Mouse (Mus musculus) heart, embryonic 16.5 days (tissue): Measurements from ENCODE around the gene Vsx1. TPM values are rescaled to one million over a fixed set of nuclear protein-coding genes. Genes with fewer than 3 reads are reported as not detected.

ENCODE experiments used
- ATAC-seq: fragments of 200-750 bp; cut with Nextera tagmentation; replicated peaks from 2 replicates; pipeline ENCODE4 v1.8.0; 2017; ENCODE audit warnings: moderate number of reproducible peaks; ENCODE audit not compliant: insufficient read depth, low FRiP score; ENCODE audit errors: extremely low read depth
- H3K27ac ChIP-seq: fragments of 300-500 bp; sonication (generic); 2 replicates; pipeline ENCODE4 v1.5.1; 2014; ENCODE audit warnings: mild to moderate bottlenecking, low read length, control low read depth, moderate library complexity
- H3K27me3 ChIP-seq: fragments of 300-500 bp; sonication (generic); 2 replicates; pipeline ENCODE4 v1.6.1; 2014; ENCODE audit warnings: low read length, mixed read lengths; ENCODE audit not compliant: control insufficient read depth, insufficient read depth
- H3K36me3 ChIP-seq: fragments of 300-500 bp; sonication (generic); 2 replicates; pipeline ENCODE4 v1.6.1; 2014; ENCODE audit not compliant: control insufficient read depth, insufficient read depth
- H3K4me1 ChIP-seq: fragments of 300-500 bp; sonication (generic); 2 replicates; pipeline ENCODE4 v1.6.1; 2014; ENCODE audit warnings: low read length, mixed read lengths; ENCODE audit not compliant: control insufficient read depth, insufficient read depth
- H3K4me2 ChIP-seq: fragments of 300-500 bp; sonication (generic); 2 replicates; pipeline ENCODE4 v1.6.1; 2014; ENCODE audit warnings: low read depth, mild to moderate bottlenecking, control low read depth, low read length
- H3K4me3 ChIP-seq: fragments of 300-500 bp; sonication (generic); 2 replicates; pipeline ENCODE4 v1.5.1; 2014; ENCODE audit warnings: mild to moderate bottlenecking, control low read depth, low read length
- H3K9ac ChIP-seq: fragments of 300-500 bp; sonication (generic); 2 replicates; pipeline ENCODE4 v1.6.1; 2014; ENCODE audit warnings: low read length, control low read depth
- H3K9me3 ChIP-seq: fragments of 300-500 bp; sonication (generic); replicated peaks from 2 replicates; pipeline ENCODE4 v1.6.1; 2016; ENCODE audit warnings: low read length; ENCODE audit not compliant: control insufficient read depth
- WGBS: fragments of 180-500 bp; shearing (Covaris S2); extraction: QIAGEN DNeasy Blood & Tissue Kit; methylation state at CpG from one replicate; pipeline ENCODE4 v1.1.7; 2014; 5-methylcytosine and 5-hydroxymethylcytosine counted together
- polyA plus RNA-seq: library from polyadenylated mRNA; unstranded; fragments of >200 nt; fragmentation: Nextera tagmentation; extraction: Ambion mirVana; gene quantifications from 2 replicates; pipeline ENCODE4 v1.2.1, GENCODE M21; 2015

Gene Vsx1
- polyA plus RNA-seq, 1 experiment from 2014 or later, result not detected

DNA sequence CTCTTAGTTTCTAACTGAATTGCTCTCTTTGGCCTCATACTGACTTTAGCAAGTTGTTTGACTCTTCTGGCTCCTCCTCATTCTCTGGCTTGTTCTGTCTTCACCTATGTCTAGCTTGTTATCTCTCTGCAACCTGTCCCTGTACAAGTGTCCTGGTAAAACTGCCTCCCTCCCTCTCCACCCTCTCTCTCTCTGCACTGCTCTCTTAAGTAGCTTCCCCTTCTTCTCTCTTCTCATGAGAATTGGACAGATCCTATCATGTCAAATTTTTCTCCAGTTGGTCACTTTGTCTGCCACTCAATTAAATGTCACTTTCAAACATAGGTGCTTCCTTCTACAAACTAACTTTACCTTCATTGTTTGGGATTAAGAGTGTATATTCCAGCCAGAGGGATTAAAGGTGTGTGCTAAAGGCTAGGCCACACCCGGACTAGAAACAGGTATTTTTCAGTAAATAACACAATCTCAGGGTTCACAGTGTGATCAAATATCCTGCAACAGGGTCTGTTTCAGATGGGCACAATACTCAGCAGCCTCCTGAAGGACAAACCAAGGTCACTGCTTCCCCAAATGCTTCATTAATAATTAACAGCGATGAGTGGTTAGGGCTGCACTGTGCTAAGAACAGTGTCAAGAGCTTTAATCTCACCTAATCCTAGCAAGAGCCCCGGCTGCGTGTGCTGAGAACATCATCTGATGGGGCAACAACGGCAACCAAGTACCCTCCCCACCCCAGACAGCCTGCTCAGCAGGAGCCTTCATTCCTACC lies 24.8 kb downstream of the Vsx1 start:
- H3K4me2 ChIP-seq, result no peak overlapping the region
- H3K4me3 ChIP-seq, result no peak overlapping the region

DNA sequence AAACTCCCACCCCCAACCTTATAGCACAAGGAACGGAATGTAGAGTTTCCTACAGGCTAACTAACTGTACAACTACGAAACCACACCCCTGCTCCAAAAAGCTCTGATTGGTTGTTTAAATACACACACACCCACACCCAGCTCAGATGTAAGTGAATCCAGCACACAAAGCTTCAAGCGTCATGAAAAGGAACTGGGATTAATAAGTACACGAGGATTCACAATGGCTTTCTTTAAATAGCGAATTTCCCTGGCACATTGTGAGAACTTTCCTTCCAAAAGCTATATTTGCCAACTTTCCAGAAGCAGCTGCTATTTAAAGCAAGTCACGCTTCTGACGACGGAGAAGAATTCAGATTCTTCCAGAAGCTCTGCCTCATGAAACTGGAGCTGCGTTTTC lies 25.9 kb downstream of the Vsx1 start:
- Histone ChIP-seq H3K4me1 (peaks cover 21% of the 10 kb centered on the region), H3K4me2 (peak overlapping the region; percentile 36), H3K9ac (no peak overlapping the region), H3K9me3 (no peaks in the 10 kb centered on the region), H3K27me3 (no peaks in the 10 kb centered on the region), H3K4me3 (no peak overlapping the region), H3K36me3 (no peaks in the 10 kb centered on the region), H3K27ac (peak overlapping the region; percentile 56)
- no peak for ATAC-seq
- WGBS, result 34% methylated on average over 9 of the region's 9 CpGs

More for the DNA sequence above, 24.8 kb downstream of the Vsx1 start:
- no peaks in the 10 kb centered on the region for H3K36me3 ChIP-seq
- H3K9me3 ChIP-seq, result no peaks in the 10 kb centered on the region
- ATAC-seq, result no peak
- H3K9ac ChIP-seq, result no peak overlapping the region
- 61% methylated on average over 5 of the region's 5 CpGs for WGBS
- H3K4me1 ChIP-seq, result peaks cover 24% of the 10 kb centered on the region
- H3K27me3 ChIP-seq, result no peaks in the 10 kb centered on the region
- peak overlapping the region; percentile 56 for H3K27ac ChIP-seq

DNA sequence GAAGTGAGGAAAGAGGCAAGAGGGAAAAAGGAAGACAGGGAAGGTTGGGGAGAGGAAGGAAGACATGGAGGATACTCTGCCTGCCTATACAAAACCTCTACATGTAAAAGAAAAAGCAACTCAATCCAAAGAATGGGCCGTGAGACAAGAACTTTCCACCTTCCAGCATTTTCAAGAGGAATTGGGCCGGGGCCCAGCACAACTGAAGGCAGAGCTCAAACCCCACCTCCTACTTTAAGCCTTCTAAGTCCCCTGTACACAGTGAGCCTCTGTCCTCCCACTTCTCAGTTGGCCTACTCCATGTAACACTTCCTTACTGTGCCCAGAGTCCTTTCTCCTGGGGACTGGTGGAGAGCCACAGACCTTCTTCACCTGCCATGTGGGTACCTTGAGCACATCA lies 27.2 kb downstream of the Vsx1 start:
- no peak overlapping the region for H3K27ac ChIP-seq
- H3K4me1 ChIP-seq, result peaks cover 19% of the 10 kb centered on the region
- 83% methylated on average over 2 of the region's 2 CpGs for WGBS
- peaks cover 3% of the 10 kb centered on the region; the same call in 1 of the 2 replicates for H3K36me3 ChIP-seq
- H3K27me3 ChIP-seq, result no peaks in the 10 kb centered on the region
- H3K4me2 ChIP-seq, result no peak overlapping the region
- no peak for ATAC-seq
- H3K9ac ChIP-seq, result no peak overlapping the region
- no peaks in the 10 kb centered on the region for H3K9me3 ChIP-seq
- H3K4me3 ChIP-seq, result no peak overlapping the region

DNA sequence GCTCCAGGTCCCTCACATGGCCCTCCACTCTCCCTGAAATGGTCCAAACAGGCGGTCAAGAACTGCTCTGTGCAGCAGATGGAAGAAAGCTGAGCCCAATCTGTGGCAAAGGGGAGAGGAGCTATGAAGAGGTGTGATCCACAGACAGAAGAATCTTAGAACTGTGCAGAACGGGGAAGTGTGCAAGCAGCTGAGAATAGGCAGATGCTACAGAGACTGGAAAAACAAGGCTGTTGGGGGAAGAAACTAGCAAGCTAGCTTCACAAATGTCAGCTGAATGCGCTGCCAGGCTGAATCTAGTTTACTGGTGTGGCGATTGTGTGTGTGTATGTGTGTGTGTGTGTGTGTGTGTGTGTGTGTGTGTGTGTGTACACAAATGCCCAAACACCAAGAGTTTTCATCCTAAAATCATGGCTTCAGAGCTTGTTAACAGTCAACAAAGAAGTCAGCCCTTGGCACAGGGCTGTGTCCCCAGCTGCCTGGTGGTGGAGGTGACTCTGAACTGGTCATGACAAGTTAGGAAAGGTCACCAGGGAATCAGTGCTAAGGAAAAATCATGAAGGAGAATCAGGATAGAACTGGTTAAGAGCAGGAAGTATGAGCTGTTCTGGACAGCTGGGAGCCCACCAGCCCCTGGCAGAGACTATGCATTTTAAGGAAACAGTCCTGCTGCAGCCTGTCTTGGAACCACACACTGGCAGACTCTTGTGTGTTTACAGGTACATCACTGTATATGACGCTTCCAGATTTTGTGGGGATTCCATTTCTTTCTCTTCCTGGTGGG lies 28.3 kb downstream of the Vsx1 start:
- Histone ChIP-seq H3K9ac (no peak overlapping the region), H3K4me3 (no peak overlapping the region), H3K4me2 (no peak overlapping the region), H3K4me1 (peaks cover 17% of the 10 kb centered on the region), H3K36me3 (peaks cover 3% of the 10 kb centered on the region; the same call in 1 of the 2 replicates), H3K9me3 (no peaks in the 10 kb centered on the region), H3K27ac (no peak overlapping the region), H3K27me3 (no peaks in the 10 kb centered on the region)
- ATAC-seq, result no peak
- 74% methylated on average over 5 of the region's 5 CpGs for WGBS

DNA sequence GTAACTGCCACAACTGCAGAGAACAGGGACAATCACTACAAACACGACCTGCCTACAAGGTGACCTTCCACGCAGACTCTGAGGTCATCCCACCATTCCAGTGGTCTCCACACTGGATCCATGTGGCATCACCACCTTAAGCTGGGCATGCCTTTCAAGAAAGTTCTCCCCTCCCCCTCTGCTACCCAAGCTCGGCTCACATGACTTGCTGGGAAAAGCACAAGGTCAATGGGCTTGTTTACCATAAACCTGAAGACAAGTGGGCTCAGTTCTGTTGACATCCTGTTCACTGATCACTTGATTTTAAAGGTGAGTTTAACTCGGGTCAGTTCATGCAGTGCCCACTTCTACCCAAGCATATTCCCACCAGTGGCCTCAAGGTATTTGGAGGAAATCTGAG lies 29.1 kb downstream of the Vsx1 start:
- H3K9me3 ChIP-seq, result no peaks in the 10 kb centered on the region
- H3K4me1 ChIP-seq, result peaks cover 15% of the 10 kb centered on the region
- peaks cover 3% of the 10 kb centered on the region; the same call in 1 of the 2 replicates for H3K36me3 ChIP-seq
- H3K4me2 ChIP-seq, result no peak overlapping the region
- WGBS, result 60% methylated on average over 4 of the region's 4 CpGs
- ATAC-seq, result no peak
- H3K4me3 ChIP-seq, result no peak overlapping the region
- H3K27me3 ChIP-seq, result no peaks in the 10 kb centered on the region
- no peak overlapping the region for H3K9ac ChIP-seq
- H3K27ac ChIP-seq, result no peak overlapping the region

DNA sequence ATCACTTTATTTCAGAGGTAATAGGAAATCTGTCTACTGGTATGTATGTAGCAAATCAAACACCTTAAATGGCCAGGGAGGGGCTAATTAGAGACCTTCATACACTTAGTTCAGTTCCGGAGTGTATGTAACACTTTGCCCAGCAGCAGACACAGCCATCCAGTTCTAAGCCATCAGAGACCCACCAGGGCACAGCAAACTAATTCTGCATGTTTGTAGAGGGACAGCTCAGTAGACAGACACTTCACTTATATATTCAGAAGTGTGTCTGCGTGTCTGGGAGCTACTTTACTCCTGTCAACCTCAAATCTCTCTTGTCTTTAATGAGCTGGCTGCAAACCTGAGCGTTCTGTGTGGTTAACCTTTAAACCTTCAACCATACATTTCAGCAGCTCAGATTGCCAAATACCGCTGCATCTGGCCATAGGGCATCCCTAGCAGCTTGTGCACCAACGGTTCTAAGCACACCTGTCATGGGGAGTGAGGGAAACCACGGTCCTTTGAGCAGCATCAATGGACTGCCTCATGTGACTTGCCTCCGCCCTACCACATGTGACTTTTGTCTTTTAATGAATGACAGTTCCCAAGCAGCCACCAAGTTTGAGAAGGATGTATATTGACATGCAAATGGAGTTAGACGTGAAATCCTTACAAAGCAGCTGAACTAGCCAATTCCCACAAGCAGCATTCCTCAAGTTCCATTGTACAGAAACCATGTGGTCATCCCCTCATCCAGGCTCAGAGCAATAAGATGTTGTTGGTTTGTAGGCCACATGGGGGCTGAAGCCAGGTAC lies 32.0 kb downstream of the Vsx1 start:
- Histone ChIP-seq H3K4me2 (no peak overlapping the region), H3K27ac (no peak overlapping the region), H3K27me3 (no peaks in the 10 kb centered on the region), H3K9ac (no peak overlapping the region), H3K4me3 (no peak overlapping the region), H3K9me3 (no peaks in the 10 kb centered on the region), H3K36me3 (peaks cover 3% of the 10 kb centered on the region; the same call in 1 of the 2 replicates), H3K4me1 (no peaks in the 10 kb centered on the region)
- ATAC-seq, result peak; percentile 58
- WGBS, result 65% methylated on average over 8 of the region's 8 CpGs

DNA sequence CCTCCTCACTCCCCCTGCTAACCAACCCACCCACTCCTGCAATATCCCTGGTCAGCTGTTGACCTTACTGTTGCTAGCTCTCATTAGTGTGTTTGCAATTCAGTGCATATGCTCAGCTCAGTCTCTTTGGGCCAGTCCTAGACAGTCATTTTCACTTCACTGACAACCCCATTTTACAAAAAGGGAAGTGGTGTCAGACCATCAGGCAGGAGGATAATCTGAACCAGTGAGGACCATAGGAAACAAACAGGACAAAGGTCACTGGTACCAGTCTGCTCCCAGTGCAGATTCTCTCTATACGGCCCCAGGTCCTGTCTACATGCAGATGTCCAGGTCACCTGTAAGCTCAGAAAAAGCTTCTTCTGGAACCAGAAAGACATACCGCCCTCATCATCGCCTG lies 33.0 kb downstream of the Vsx1 start:
- Histone ChIP-seq H3K9ac (no peak overlapping the region), H3K36me3 (peaks cover 3% of the 10 kb centered on the region; the same call in 1 of the 2 replicates), H3K4me1 (peaks cover 2% of the 10 kb centered on the region; the same call in 1 of the 2 replicates), H3K27me3 (no peaks in the 10 kb centered on the region), H3K4me3 (no peak overlapping the region), H3K9me3 (no peaks in the 10 kb centered on the region), H3K4me2 (no peak overlapping the region), H3K27ac (no peak overlapping the region)
- no peak for ATAC-seq
- WGBS, result 86% methylated on average over 3 of the region's 3 CpGs

DNA sequence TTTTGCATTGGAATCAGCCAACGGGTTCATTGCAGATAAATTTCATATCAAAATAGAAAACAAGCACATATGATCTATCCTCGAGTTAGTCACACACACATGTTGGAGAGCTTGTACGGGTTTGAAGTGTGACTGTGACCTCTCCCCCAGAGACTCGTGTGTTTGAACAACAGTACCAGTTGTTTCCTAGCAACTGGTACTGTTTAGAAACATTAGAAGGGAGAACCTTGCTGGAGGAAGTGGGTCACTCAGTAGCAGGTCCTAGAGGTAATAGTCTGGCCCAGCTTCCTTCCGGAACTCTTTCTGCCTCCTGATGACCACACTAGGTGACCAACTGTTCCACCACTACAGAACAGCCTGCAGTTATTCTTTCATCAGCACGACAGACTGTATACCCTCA lies 33.9 kb downstream of the Vsx1 start:
- Histone ChIP-seq H3K27ac (no peak overlapping the region), H3K4me3 (no peak overlapping the region), H3K4me2 (no peak overlapping the region), H3K27me3 (no peaks in the 10 kb centered on the region), H3K9ac (no peak overlapping the region), H3K36me3 (peaks cover 3% of the 10 kb centered on the region; the same call in 1 of the 2 replicates), H3K9me3 (no peaks in the 10 kb centered on the region), H3K4me1 (peaks cover 10% of the 10 kb centered on the region)
- no peak for ATAC-seq
- WGBS, result 71% methylated on average over 6 of the region's 6 CpGs
